Mouse (Mus musculus): ENCODE data around the gene Il11ra2.
"Not testable (repeated sequence)": the region's sequence is repeated elsewhere in the genome, so short reads cannot be mapped to it uniquely, and the experiment has no call there.

Gene Il11ra2

GRCm38 (mm10) chr4:42661793-42662192, at the start of gene Il11ra2:
Gene Il11ra2, minus strand, starts transcription at chr4:42661893.
- DNase-seq (ENCODE audit: low spot score in 2 of 2), result not testable (repeated sequence)

GRCm38 (mm10) chr4:42682183-42682524, 20.5 kb upstream of the Il11ra2 start:
- not testable (repeated sequence) for DNase-seq (ENCODE audit: low spot score in 2 of 2)

- DNase-seq (ENCODE audit: low spot score in 2 of 2), result not testable (repeated sequence)
These were observed 19.9 kb upstream of the Il11ra2 start for GRCm38 (mm10) chr4:42681473-42682182.

- DNase-seq (ENCODE audit: low spot score in 2 of 2), result not testable (repeated sequence)
These were observed 19.0 kb upstream of the Il11ra2 start for GRCm38 (mm10) chr4:42680374-42681356.

DNA sequence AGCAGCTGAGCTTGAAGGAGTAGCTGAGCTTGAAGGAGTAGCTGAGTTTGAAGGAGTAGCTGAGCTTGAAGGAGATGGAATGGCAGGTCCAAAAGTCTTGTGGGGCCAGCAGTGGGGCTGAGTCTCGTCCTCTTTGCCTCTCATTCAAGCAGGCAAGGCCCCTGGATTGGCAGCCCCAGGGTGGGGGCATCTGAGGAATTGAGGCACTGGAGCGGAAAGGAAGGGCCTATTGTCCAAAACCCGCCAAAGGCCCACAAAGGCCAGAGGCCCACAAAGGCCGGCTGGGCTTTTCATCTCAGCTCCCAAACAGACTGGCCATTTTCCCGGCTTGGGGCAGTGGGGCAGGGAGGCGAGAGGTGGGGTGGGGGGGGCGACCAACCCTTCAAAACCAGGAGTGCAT, 17.7 kb upstream of the Il11ra2 start:
- DNase-seq (ENCODE audit: low spot score in 2 of 2), result not testable (repeated sequence)

- not testable (repeated sequence) for DNase-seq (ENCODE audit: low spot score in 2 of 2)
These were observed 13.7 kb upstream of the Il11ra2 start for GRCm38 (mm10) chr4:42675415-42675814.

- not testable (repeated sequence) for DNase-seq (ENCODE audit: low spot score in 2 of 2)
These were observed 6.7 kb downstream of the Il11ra2 start, which contains the start of gene Ccl27b for GRCm38 (mm10) chr4:42654951-42655350. Gene Ccl27b, plus strand, starts transcription at chr4:42655251.

DNA sequence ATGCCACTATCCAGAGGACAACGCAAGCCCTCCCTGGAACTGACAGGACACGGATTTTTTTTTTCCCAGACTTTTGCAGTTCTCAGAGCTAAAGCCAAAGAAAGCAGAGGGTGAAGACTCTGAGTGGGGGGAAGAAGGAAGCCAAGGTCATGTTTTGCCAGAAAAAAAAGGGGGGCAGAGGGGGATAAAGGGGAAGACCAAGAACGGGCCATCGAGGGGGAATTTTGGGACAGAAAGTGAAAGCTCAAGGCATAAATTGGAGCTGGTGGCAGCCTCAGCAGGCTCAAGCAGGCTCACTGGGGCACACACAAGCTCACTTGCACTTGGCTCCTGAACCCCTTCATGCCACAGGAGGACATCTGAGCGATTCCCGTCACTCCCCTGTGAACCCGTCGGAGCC, 32.3 kb downstream of the Il11ra2 start, which contains the start of gene Gm2564:
Gene Gm2564 (plus strand): TSS at position 301 of the 400 bp plus-strand sequence.
- DNase-seq (ENCODE audit: low spot score in 2 of 2), result not testable (repeated sequence)

DNA sequence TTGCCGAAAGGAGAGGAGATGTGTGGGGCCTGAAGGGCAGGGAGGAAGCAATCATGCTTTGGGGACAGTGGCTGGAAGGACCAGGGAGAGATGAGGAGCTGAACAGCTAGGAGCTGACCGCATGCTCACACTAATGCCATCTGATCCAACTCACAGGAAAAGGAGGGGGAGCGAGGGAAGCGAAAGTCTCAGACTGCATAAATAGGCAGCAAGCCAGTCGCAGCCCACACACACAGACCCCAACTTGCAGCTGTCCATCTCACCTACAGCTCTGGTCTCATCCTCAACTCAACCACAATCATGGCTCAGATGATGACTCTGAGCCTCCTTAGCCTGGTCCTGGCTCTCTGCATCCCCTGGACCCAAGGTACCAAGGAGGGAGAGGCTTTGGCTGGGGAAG, 49.8 kb downstream of the Il11ra2 start, which contains the start of gene Gm10591:
Gene Gm10591 (plus strand): TSS at position 301 of the 400 bp plus-strand sequence.
- DNase-seq (ENCODE audit: low spot score in 2 of 2), result not testable (repeated sequence)
